ENCODE assay signal across 8 mouse cellular contexts in the genomic region with DNA sequence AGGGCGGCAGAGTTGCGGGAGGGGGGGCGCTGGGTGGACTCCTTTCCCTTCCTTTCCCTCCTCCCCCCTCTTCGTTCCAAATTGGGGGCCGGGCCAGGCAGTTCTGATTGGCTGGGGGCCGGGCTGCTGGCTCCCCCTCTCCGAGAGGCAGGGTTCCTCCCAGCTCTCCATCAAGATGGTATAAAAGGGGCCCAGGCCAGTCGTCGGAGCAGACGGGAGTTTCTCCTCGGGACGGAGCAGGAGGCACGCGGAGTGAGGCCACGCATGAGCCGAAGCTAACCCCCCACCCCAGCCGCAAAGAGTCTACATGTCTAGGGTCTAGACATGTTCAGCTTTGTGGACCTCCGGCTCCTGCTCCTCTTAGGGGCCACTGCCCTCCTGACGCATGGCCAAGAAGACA. TPM values are rescaled to one million over a fixed set of nuclear protein-coding genes. Genes with fewer than 3 reads are reported as not detected.
A peak's percentile ranks its signal among the peaks of the same experiment; 100 is the strongest.
DNase-seq lines count a peak whose midpoint lies in the region; ATAC-seq and TF ChIP-seq lines count a peak whose summit lies in the region.

A gene (plus strand): TSS at position 180 of the 400 bp plus-strand sequence.

- ATAC-seq in hindbrain, embryonic 16.5 days = no peak
- ATAC-seq in liver, embryonic 14.5 days (ENCODE audit: insufficient read depth) = no peak
- no peak for ATAC-seq in erythroid progenitor cell, adult 5-6 weeks (replicated peaks; ENCODE audit: low FRiP score, poor library complexity, severe bottlenecking)

- peak within 1 kb of the TSS; percentile 74 for H3K4me2 ChIP-seq in hindbrain, embryonic 16.5 days (ENCODE audit: low read length)
- peak within 1 kb of the TSS; percentile 7 for H3K4me2 ChIP-seq in liver, embryonic 14.5 days (ENCODE audit: low read depth)

- TF ChIP-seq CTCF in liver, embryonic 14.5 days (IDR thresholded peaks at IDR 0.05; ENCODE audit: low read depth) = no peak

- H3K4me3 ChIP-seq in hindbrain, embryonic 16.5 days (ENCODE audit: low read length) = peak within 1 kb of the TSS; percentile 41
- peak within 1 kb of the TSS; percentile 17 to 47 for H3K4me3 ChIP-seq in liver, embryonic 14.5 days (ENCODE audit: insufficient read depth in 1 of 2, low read depth in 2 of 2, low read length in 2 of 2)

- no peaks in the 10 kb centered on the region for H3K36me3 ChIP-seq in hindbrain, embryonic 16.5 days (ENCODE audit: control insufficient read depth, insufficient read depth, low read length)
- H3K36me3 ChIP-seq in liver, embryonic 14.5 days (replicated peaks; ENCODE audit: control insufficient read depth, insufficient read depth, low read depth) = no peaks in the 10 kb centered on the region

- no peak within 1 kb of the TSS for H3K27ac ChIP-seq in hindbrain, embryonic 16.5 days (ENCODE audit: low read depth, low read length)
- H3K27ac ChIP-seq in liver, embryonic 14.5 days = no peak within 1 kb of the TSS

- H3K27me3 ChIP-seq in hindbrain, embryonic 16.5 days (replicated peaks; ENCODE audit: control insufficient read depth, insufficient read depth, low read length) = peaks cover 43% of the 10 kb centered on the region
- peaks cover 37% of the 10 kb centered on the region for H3K27me3 ChIP-seq in liver, embryonic 14.5 days (ENCODE audit: control insufficient read depth, insufficient read depth, low read length)

- peak within 1 kb of the TSS; percentile 15 for H3K9ac ChIP-seq in hindbrain, embryonic 16.5 days (ENCODE audit: low read depth, low read length)
- H3K9ac ChIP-seq in liver, embryonic 14.5 days (replicated peaks) = no peak within 1 kb of the TSS

- peak; percentile 95 for DNase-seq in 3T3-L1 (ENCODE audit: low read depth, low spot score)
- peak; percentile 43 for DNase-seq in adrenal gland, adult 2 months
- DNase-seq in gastrocnemius, postnatal 10 days = peak; percentile 87
- DNase-seq in liver, embryonic 14.5 days (ENCODE audit: low read depth in 3 of 3, low spot score in 3 of 3) = no peak
- peak; percentile 82 for DNase-seq in ovary, postnatal 10 days (ENCODE audit: low spot score)
- no peak for DNase-seq in spleen, postnatal 36 days (ENCODE audit: low spot score in 2 of 2)

- no peak for TF ChIP-seq EP300 in liver, embryonic 14.5 days (IDR thresholded peaks at IDR 0.05; ENCODE audit: low read depth)

- 16% methylated on average over 19 of the region's 19 CpGs for WGBS in hindbrain, embryonic 16.5 days
- 21% methylated on average over 18 of the region's 19 CpGs for WGBS in liver, embryonic 14.5 days (ENCODE audit: insufficient replicate concordance)

- H3K4me1 ChIP-seq in hindbrain, embryonic 16.5 days (ENCODE audit: control insufficient read depth, insufficient read depth, low read depth, low read length) = peaks cover 12% of the 10 kb centered on the region
- H3K4me1 ChIP-seq in liver, embryonic 14.5 days (replicated peaks; ENCODE audit: control insufficient read depth in 2 of 2, insufficient read depth in 2 of 2, low read length in 1 of 2) = no peaks in the 10 kb centered on the region

- H3K9me3 ChIP-seq in hindbrain, embryonic 16.5 days (ENCODE audit: control insufficient read depth, low read length) = no peaks in the 10 kb centered on the region
- H3K9me3 ChIP-seq in liver, embryonic 14.5 days (ENCODE audit: control insufficient read depth, low read length) = no peaks in the 10 kb centered on the region

RNA-seq across cellular contexts. Expression of the gene that starts here (rescaled TPM):
- total RNA-seq in adrenal gland, adult 2 months (2021) = 10 to 100 TPM; 34.5 to 82.8 TPM
- 40.1 and 42.9 TPM in 2 replicates for polyA plus RNA-seq in adrenal gland, adult 2 months (2012; rRNA removed)
- total RNA-seq in gastrocnemius, postnatal 10 days (2021) = 1,000 to 10,000 TPM; 5,070 to 7,999 TPM
- polyA plus RNA-seq in hindbrain, embryonic 16.5 days (2015; fragmentation: Nextera tagmentation; extraction: Ambion mirVana) = 105 and 275 TPM in 2 replicates
- polyA plus RNA-seq in liver, embryonic 14.5 days (2012; rRNA removed) = 7.8 and 14.1 TPM in 2 replicates
- 30.8 and 37.6 TPM in 2 replicates for polyA plus RNA-seq in liver, embryonic 14.5 days (2014; fragmentation: Nextera tagmentation; extraction: Ambion mirVana)
- total RNA-seq in erythroid progenitor cell, adult 5-6 weeks (2015; ENCODE audit: low replicate concordance) = 1.4 and 2.1 TPM in 2 replicates
- 0.90 and 1.9 TPM in 2 replicates for total RNA-seq in erythroid progenitor cell, adult 5-6 weeks (2017; ENCODE audit: low replicate concordance)

Comparison
In these comparisons a context has a peak if more than half of its experiments do, and no peak if none do; other contexts are left out.
1. RNA of the gene that starts here (total RNA-seq): 5,070 to 7,999 TPM in gastrocnemius, postnatal 10 days; 34.5 to 82.8 TPM in adrenal gland, adult 2 months and 0.90 to 2.1 TPM in erythroid progenitor cell, adult 5-6 weeks; every median in the first group is over 10 times any median in the second.
2. DNase-seq: peak in 3T3-L1 (single experiment), adrenal gland, adult 2 months (single experiment), gastrocnemius, postnatal 10 days (single experiment) and ovary, postnatal 10 days (single experiment); none in liver, embryonic 14.5 days (0 of 3) and spleen, postnatal 36 days (0 of 2).